Mouse (Mus musculus): Measurements from ENCODE around the gene Cgnl1.

Cgnl1 gene

DNA sequence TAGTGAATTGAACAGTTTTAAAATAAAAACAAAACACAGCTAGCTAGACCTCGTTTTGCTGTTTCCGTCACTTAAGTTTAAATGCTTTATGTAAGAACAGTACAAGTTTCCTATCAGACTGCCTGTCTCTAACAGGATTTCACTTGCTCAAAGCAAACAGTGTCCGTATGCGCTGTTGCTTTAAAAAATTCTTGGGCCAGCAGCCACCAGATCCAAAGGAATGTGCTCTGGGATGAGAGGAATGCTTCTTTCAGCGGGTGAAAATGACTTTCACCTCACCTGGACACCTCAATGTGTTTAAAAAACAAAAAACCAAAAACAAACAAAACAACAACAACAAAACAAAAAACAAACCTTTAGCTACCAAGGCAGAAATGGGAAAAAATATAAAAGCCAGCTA is 54.4 kb downstream of the Cgnl1 start:
- DNase-seq (ENCODE audit: low spot score in 2 of 2) = no peak

DNA sequence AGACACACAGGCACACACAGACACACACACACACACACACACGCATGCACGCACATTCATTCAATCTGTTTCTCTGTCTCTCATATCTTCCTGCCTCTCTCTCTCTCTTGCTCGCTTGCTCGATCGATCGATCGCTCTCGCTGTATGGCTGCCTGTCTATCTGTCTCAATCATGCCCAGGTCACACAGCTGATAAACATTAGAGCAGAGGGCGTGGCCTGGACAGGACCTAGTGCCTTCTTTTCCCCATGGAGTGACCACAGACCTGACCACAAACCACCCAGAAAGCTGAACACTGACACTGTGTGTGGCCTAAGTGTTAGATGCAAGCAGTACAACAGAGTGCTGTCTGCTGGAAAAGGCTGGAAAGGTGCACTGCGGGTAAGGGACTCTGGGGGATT is 60.6 kb downstream of the Cgnl1 start:
- no peak for DNase-seq (ENCODE audit: low spot score in 2 of 2)

DNA sequence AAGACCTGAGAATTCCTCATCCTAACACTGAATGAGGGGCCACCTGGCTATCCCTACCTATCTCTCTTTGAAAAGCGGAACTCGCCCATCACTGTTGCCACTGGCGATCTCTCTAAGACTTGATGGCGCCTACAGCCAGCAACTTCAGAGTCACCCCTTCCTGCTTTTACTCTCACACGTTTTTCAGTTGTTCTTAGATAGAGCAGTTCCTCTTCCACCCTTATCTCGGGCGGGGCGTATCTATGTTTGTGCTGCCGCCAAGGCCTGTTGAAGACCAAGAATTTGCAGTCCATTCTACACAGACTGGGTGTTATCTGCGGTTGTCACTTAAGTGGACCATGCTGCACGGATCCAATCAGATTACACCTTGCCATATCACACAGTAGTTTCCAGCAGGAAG is 62.2 kb downstream of the Cgnl1 start:
- no peak for DNase-seq (ENCODE audit: low spot score in 2 of 2)

DNA sequence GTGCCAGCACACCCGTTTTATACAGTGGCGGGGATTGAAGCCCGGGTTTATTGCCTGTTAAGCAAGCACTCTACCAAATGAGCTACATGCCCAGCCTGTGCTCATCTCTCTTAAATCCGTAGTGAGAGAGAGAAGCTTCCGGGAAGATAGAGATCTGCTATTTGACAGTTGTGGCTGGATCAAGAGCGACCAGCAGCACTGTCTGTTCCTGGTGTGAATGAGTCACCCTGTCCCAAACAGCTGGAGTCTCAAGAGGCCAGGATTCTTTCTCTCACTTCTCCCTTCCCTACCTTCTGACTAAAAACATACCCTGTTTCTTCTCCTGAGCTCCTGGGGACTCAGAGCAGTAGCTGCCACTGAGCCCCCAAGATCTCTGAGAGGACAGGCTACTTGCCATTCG is 63.4 kb downstream of the Cgnl1 start:
- DNase-seq (ENCODE audit: low spot score in 2 of 2) = no peak

DNA sequence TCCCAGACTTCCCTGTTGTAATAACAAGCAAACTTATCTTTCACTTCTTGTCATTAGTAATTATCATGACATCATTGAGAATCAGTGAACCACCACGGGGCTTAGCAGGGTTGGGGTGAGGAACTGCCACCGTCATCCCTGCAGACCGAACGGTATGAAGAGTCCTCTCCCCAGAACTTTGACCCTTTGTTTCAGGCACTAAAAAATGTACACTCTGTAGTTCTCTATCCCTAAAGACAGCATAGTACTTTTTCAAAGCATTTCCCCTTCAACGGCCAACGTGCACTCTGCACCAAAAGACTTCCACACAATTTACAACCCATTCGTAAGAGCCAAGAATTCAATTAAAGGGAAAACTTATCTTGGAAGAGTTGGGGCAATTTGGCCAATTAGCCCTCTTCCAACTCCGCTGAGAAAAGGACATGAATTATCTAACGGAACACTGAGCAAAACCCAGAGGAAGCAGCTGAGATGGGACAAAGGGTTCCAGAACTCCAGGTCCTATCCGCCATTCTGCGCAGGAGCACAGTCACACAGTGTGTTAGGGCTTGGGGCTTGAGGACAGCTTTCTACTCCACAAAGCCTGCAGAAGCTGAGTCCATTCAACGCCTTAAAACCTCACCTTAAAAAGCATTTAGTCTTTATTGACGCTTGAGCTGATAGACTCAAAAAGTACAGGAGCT is 66.9 kb downstream of the Cgnl1 start:
- no peak for DNase-seq (ENCODE audit: low spot score in 2 of 2)

DNA sequence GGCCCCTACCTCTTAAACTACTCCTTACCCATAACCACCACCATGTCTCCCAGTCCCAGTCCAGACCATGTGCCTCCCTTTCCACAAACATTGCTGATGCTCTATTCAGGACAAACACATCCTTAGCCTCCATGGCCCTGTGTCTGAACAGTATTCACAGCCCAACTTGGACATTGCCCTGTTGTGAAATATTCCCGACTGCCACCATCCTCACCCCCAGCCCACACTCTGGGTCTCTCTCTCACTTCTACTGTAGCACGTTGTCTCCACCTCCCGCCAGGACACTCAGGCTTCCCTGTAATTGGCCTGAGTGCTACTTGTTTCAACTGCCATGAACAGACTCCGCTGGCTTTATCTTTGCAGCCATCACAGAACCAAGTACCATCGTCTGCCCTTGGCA is 72.3 kb downstream of the Cgnl1 start:
- no peak for DNase-seq (ENCODE audit: low spot score in 2 of 2)

DNA sequence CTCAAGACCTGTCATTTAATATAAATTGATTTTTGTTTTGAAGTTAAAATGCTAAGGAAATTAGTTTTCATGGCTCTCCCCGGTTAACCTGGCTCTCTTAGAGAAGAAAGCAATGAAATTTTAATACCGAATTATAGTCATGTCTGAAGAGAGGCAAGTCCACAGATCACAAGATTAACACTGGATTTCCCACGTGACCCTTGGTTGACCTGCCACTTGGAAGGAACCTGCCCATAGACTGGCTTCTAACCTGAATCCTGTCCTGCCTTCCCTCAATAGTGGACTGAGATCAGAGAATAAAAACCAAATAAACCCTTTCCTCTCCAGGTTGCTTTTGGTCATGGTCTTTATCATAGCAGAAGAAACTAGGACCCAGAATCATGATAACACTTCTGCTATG is 73.3 kb downstream of the Cgnl1 start:
- no peak for DNase-seq (ENCODE audit: low spot score in 2 of 2)

DNA sequence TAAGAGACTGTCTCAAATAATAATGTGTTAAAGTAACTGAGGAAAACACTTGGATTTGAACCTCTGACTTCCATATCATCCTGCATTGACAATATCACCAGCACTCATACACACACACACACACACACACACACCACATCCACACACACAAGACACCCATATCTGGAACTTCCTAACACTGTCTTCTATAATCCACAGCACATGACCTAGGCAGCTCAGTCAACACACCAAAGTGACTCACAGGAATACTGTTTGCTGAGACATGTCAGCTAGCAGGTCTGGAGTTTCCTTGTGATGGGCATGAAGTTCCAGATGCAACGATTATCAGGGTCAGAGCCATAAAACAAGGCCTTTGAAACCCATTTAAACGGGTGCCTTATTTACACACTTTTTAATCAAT is 74.2 kb downstream of the Cgnl1 start:
- no peak for DNase-seq (ENCODE audit: low spot score in 2 of 2)

DNA sequence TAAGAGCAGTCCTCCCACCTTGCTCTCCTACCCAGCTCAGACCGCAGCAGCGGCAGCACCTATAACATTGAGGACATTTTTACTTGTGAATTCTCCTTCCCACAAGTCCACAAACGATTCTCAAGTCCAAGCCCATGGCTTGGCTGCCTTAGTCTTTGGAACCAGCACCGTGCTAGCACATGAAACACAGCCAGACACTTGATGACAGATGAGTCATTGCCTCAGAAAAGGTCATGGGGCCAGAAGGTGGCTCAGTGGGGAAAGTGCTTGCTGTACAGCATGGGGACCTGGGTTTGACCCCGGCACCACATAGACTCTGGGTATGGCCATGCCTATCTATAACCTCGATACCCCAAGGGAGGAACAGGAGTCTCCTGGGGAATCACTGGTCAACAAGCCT is 74.6 kb downstream of the Cgnl1 start:
- DNase-seq (ENCODE audit: low spot score in 2 of 2) = no peak

DNA sequence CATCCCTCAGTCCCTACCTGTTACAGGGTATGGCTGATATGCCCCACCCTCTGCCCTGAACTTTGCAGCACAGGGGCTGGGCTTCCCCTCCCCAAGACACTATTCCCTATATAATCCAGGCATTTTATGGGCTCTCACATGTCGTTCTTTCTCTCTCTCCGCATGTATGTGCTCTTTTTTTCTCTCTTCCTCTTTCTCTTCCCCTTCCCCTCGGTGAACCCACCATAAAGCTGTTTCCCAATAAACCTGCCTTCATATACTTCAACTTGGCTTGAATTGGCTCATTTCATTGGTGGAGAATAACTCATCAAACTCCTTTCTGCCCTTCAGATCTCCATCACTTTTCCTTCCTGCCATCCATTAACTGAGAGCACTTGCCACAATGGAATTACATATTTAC is 76.3 kb downstream of the Cgnl1 start:
- no peak for DNase-seq (ENCODE audit: low spot score in 2 of 2)

DNA sequence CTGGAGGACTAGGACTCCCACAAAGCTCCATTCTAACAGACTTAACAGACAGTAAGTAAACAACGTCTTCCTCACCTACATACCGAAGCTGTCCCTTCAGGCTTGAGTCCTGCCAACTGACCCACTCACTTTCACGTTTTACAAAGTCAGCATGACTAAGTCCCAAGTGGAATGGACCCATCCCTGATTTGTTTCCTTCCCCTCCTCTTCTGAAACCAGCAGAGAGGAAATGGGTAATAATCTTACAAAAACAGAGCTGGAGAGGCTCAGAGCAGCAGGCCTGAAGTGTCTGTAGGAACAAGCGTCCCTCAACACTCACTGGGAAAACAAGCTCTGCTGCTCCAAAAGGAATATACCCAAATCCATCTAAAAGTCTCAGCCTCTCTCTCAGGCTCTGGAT is 77.2 kb downstream of the Cgnl1 start:
- no peak for DNase-seq (ENCODE audit: low spot score in 2 of 2)

DNA sequence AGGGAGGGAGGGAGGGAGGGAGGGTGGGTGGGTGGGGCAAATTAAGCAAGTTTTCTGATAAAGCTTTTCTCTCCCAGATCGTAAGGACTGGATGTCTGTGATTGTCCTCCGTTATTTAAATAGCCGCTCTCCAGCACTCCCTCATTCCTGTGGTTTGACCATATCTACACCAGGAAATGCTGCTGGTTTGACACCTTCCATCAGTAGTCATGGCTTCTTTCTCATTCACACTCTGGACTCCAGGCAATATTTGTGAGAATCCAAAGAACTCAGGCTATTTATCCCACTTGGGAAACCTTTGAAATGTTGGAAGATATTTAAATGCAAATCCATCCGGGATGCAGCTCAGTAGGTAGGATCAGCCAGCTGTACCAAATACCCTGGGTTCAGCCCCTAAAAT is 77.6 kb downstream of the Cgnl1 start:
- no peak for DNase-seq (ENCODE audit: low spot score in 2 of 2)

DNA sequence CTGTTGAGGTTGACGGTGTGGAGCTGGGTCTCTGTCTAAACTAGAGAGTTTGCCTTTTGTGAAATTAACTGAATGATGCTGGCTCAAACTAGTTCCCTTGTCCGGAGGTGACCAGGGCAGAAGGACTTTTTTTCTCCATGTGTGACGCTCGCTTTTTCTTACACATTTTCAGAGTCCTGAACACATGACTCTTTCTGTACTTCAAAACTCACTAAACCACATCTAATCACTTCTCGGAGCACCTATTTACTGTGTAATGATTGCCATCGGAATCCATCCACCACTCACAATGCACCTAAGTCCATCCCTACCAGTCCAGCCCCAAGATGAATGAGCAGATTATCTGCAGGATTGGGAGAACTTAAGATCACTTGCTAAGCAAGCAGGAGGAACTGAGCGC is 79.2 kb downstream of the Cgnl1 start:
- no peak for DNase-seq (ENCODE audit: low spot score in 2 of 2)

DNA sequence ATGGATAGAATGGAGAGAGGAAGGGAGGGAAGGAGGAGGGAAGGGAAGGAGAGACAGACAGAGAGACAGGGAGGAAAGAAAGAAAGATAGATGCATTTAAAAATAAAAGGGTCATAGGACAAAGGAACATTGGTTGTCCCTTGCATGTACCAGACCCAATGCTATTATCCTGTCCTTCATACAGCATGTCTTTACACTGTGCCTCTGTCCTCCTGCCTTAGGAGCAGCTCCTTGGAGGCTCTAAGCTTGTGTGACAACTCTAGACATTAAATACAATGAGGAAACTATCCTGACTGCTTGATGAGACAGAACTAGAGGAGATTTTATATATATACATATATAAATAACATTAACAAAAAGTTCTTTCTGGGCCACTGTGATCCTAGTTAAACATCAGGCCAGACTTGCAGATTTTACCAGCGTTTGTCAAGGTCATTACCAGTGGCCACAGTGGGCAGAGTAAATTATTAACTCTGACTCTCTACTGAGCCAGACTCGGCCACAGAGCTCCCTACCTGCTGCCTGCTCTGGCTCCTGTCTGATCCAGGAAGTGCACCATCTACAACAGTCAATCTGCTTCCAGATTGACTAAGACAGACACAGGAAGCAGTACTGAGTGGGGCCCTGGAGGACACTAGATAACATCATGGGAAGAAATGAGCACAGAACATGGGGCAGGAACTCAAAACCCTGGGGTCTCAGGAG is 81.9 kb downstream of the Cgnl1 start:
- DNase-seq (ENCODE audit: low spot score in 2 of 2) = no peak

DNA sequence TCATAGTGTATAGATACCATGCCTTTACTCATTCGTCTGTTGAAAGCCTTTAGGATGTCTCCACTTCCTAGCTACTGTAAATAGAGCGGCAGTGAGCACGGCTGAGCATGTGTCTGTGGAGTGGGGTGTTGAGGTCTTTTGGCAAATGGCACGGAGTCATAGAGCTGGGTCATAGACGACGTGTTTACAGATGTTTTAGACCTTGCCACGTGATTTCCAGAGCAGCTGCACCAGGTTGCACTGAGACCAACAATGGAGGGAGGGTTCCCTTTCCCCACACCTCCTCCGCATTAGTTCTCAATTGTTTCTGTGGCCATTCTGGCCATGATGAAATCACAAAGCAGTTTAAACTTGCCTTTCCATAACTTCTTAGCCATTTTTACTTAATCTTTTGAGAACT is 84.9 kb downstream of the Cgnl1 start:
- DNase-seq (ENCODE audit: low spot score in 2 of 2) = no peak

DNA sequence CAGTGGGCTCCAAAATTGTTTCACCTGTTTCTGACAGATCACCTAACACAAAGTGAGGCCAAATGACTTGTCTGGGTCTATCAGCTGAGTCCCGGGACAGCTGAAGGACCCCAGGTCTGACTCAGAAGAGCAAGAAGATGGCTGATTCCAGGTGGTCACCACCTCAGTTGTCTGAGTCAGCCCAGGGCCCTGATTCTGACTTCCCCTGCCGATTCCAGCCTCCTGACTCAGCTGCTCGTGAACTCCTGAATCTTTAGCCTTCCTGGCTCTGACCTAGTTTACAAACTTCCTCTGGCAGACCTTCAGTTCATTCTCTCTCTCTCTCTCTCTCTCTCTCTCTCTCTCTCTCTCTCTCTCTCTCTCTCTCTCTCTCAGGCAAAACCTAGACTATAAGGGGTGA is 86.6 kb downstream of the Cgnl1 start:
- no peak for DNase-seq (ENCODE audit: low spot score in 2 of 2)

DNA sequence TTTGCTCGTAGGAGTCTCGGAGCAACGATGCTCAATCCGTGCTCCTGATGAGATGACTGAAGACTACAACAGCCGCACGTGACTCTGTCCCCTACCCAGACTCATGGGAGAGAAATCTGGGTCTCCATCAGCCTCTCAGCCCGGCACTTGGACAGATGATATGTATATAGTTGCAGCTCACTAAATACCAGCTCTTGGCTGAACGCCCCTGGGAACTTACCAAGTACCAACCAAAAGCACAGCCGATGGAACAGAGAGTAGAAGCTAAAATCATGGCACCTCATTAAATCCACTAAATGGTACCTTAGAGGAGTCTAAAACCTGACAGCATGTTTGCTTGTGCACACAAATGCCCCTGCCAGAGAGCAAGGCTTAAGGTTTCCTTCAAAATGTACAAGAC is 91.0 kb downstream of the Cgnl1 start:
- DNase-seq (ENCODE audit: low spot score in 2 of 2) = no peak

DNA sequence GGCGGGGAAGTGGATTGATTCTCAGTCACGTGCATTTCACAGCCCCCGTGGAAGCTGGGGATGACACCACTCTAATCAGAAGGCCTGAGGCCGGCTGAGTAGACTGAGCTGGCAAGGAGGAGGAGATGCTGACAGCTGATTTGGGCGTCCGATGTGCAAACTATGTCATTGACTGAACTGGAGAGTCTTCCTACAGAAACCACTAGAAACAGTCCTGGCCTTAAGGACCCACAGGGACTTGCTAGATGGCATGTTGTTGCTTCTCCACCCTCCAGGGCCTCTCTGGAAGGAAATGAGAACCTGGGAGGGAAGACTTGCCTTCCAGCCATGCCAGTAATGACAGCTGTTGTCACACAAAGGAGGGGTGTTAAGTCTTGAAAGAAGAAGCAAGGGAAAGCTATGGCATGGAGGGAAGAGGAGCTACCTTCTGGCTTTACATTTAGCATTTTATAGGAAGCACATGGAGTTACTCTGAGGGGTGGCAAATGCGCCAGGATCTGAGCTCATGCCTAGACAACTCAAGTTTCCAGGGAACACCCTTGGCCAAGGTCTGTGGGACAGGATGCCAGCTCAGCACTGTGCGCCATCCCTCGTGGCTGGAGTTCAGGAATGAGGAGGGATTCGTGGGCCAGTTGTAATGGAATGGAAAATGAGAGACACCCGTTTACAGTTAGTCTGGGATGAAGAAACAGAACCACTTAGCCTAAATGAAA is 92.1 kb downstream of the Cgnl1 start:
- DNase-seq (ENCODE audit: low spot score in 2 of 2) = no peak

DNA sequence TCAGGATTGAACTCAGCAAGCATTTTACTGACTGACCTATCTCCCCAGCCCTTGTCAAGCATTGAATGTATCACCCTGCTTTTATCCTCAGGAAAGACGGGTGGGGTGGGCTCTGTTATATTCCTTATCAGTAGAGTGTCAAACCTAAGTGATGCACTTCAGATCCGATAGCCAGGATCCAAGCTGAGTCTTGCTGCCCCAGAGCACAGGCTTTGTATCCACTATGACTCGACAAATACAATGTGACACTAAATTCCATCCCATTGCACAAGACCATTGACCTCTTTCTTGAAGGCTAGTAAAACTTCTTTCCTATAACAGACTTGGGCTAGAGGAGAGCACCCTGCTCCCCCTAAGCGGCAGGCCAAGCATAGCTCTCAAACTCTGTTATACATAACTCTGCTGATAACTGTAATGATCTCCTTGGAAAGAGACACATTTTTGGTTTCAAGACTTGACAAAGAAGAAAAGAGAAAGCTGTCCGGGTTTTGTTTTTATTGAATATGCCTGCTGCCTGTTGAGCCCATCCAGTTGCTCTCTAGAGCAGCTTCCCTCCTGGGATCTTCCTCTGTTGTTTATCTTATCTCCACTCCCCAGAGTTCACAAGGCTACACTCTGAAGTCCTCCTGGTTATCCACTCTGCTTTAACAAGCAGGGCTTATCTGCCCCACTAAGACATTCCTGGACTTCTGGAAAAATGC is 94.3 kb downstream of the Cgnl1 start:
- no peak for DNase-seq (ENCODE audit: low spot score in 2 of 2)

DNA sequence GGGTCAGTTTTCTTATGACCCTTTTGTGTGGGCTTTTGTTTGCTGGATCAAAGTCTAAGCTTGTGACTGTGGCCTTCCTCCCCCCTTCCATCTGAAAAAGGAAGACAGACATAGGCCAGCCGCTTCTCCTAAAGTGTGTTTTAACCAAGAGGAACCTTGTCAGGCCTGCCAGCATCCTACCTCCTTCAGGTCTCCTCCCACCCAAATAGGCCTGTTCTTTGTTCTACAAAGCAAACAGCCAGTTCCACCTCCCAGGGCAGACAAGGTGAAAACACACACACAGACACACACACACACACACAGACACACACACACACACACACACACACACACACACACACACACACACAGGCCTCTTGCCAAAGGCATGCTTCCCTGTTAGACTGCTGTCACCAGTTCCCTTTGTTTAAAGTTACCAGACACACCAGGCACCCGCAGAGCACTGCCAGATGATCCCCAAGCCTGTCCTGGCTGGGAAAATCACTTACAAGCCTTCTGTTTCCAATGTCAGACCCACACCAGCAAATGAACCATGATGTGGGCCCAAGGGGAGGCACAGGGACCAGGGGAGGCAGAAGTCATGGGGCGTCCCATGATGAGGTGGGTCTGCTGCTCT is 95.5 kb downstream of the Cgnl1 start:
- DNase-seq (ENCODE audit: low spot score in 2 of 2) = no peak

DNA sequence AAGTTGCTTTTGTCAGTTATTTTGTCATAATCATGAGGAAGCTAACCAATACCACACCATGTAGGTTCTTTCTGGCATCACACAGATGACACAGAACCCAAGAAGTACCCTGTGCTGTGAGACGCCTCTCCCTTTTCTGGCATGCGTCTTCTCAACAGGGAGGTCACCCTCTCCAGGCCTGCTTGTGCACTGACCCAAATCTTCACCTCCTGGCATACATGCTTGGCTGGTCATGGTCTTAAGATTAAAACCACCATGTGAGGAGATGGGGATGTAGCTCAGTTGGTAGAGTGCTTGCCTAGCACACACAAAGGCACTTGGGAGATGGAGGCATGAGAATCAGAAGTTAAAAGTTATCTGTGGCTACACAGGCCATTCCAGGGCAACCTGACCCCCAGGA is 96.2 kb downstream of the Cgnl1 start:
- no peak for DNase-seq (ENCODE audit: low spot score in 2 of 2)

DNA sequence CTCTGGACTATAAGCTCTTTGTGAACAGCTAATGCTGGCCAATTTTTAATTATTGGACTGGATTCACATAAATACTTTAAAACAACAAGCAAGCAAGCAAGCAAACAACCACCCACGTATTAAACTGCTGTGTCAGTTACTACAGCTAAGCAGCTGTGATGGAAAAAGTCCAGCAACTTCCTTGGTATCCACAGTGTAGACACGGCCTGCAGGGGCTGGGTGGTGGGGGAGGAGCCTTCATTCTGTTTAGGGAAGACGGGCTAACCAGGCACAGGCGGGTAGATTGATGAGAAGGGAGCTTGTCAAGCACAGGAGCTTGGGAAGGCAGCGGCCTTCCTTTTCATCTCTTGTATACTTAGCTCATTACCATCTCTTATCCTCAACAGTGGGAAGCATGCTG is 96.9 kb downstream of the Cgnl1 start:
- no peak for DNase-seq (ENCODE audit: low spot score in 2 of 2)
